Mouse (Mus musculus): Measurements from ENCODE around the gene Cdc27. TPM values are rescaled to one million over a fixed set of nuclear protein-coding genes. Genes with fewer than 3 reads are reported as not detected.
A peak's percentile ranks its signal among the peaks of the same experiment; 100 is the strongest.

Cdc27 gene
- polyA plus RNA-seq, 1 experiment from 2014 or later = 24.4 TPM

- 63% methylated on average over 13 of the region's 13 CpGs for WGBS
- H3K9ac ChIP-seq (ENCODE audit: low read depth, low read length) = no peak overlapping the region
- H3K27me3 ChIP-seq (replicated peaks; ENCODE audit: control insufficient read depth, insufficient read depth, low read length) = no peaks in the 10 kb centered on the region
- H3K4me2 ChIP-seq (ENCODE audit: low read depth, low read length) = no peak overlapping the region
- no peaks in the 10 kb centered on the region for H3K36me3 ChIP-seq (ENCODE audit: control insufficient read depth, insufficient read depth, low read length)
- 0 out of 2 replicates have a peak, but pooled peaks cover 2% of the 10 kb centered on the region for H3K4me1 ChIP-seq (ENCODE audit: control insufficient read depth, insufficient read depth, low read length)
- H3K4me3 ChIP-seq (ENCODE audit: low read length) = no peak overlapping the region
- H3K9me3 ChIP-seq (ENCODE audit: control insufficient read depth, low read length) = no peaks in the 10 kb centered on the region; the same call in 1 of the 2 replicates
- no peak for ATAC-seq
- H3K27ac ChIP-seq (ENCODE audit: low read length) = no peak overlapping the region
Measured at GRCm38 (mm10) chr11:104582630-104583364, 32.4 kb upstream of the Cdc27 start.

- ATAC-seq = no peak
- Histone ChIP-seq H3K4me2 (ENCODE audit: low read depth, low read length) (no peak overlapping the region), H3K9me3 (ENCODE audit: control insufficient read depth, low read length) (no peaks in the 10 kb centered on the region; the same call in 1 of the 2 replicates), H3K27ac (ENCODE audit: low read length) (no peak overlapping the region), H3K4me3 (ENCODE audit: low read length) (no peak overlapping the region), H3K9ac (ENCODE audit: low read depth, low read length) (no peak overlapping the region), H3K4me1 (ENCODE audit: control insufficient read depth, insufficient read depth, low read length) (0 out of 2 replicates have a peak, but pooled peaks cover 2% of the 10 kb centered on the region), H3K36me3 (ENCODE audit: control insufficient read depth, insufficient read depth, low read length) (no peaks in the 10 kb centered on the region), H3K27me3 (replicated peaks; ENCODE audit: control insufficient read depth, insufficient read depth, low read length) (no peaks in the 10 kb centered on the region)
- WGBS = 66% methylated on average over 2 of the region's 2 CpGs
Measured at GRCm38 (mm10) chr11:104582308-104582606, 31.8 kb upstream of the Cdc27 start.

- H3K9me3 ChIP-seq (ENCODE audit: control insufficient read depth, low read length) = no peaks in the 10 kb centered on the region; the same call in 1 of the 2 replicates
- 0 out of 2 replicates have a peak, but pooled peaks cover 2% of the 10 kb centered on the region for H3K4me1 ChIP-seq (ENCODE audit: control insufficient read depth, insufficient read depth, low read length)
- no peak overlapping the region for H3K9ac ChIP-seq (ENCODE audit: low read depth, low read length)
- peak overlapping the region; percentile 28 for H3K4me2 ChIP-seq (ENCODE audit: low read depth, low read length)
- H3K36me3 ChIP-seq (ENCODE audit: control insufficient read depth, insufficient read depth, low read length) = no peaks in the 10 kb centered on the region
- ATAC-seq = no peak
- H3K4me3 ChIP-seq (ENCODE audit: low read length) = peak overlapping the region; percentile 17; the same call in 1 of the 2 replicates
- peak overlapping the region; percentile 27; the same call in 1 of the 2 replicates for H3K27ac ChIP-seq (ENCODE audit: low read length)
- 46% methylated on average over 18 of the region's 18 CpGs for WGBS
- no peaks in the 10 kb centered on the region for H3K27me3 ChIP-seq (replicated peaks; ENCODE audit: control insufficient read depth, insufficient read depth, low read length)
Measured at GRCm38 (mm10) chr11:104581446-104582307, 31.3 kb upstream of the Cdc27 start.

- 89% methylated on average over 5 of the region's 5 CpGs for WGBS
- ATAC-seq = no peak
- H3K4me1 ChIP-seq (ENCODE audit: control insufficient read depth, insufficient read depth, low read length) = 0 out of 2 replicates have a peak, but pooled peaks cover 2% of the 10 kb centered on the region
Measured at GRCm38 (mm10) chr11:104580606-104581005, 30.2 kb upstream of the Cdc27 start.

GRCm38 (mm10) chr11:104580091-104580490 lies 29.7 kb upstream of the Cdc27 start:
- no peak overlapping the region for H3K4me3 ChIP-seq (ENCODE audit: low read length)
- ATAC-seq = no peak
- H3K27me3 ChIP-seq (replicated peaks; ENCODE audit: control insufficient read depth, insufficient read depth, low read length) = no peaks in the 10 kb centered on the region
- H3K27ac ChIP-seq (ENCODE audit: low read length) = no peak overlapping the region
- no peaks in the 10 kb centered on the region for H3K36me3 ChIP-seq (ENCODE audit: control insufficient read depth, insufficient read depth, low read length)
- no peak overlapping the region for H3K9ac ChIP-seq (ENCODE audit: low read depth, low read length)
- no peaks in the 10 kb centered on the region for H3K9me3 ChIP-seq (ENCODE audit: control insufficient read depth, low read length)
- WGBS = 61% methylated on average over 6 of the region's 6 CpGs
- no peak overlapping the region for H3K4me2 ChIP-seq (ENCODE audit: low read depth, low read length)
- 0 out of 2 replicates have a peak, but pooled peaks cover 2% of the 10 kb centered on the region for H3K4me1 ChIP-seq (ENCODE audit: control insufficient read depth, insufficient read depth, low read length)

More at GRCm38 (mm10) chr11:104580606-104581005, 30.2 kb upstream of the Cdc27 start:
- Histone ChIP-seq H3K36me3 (ENCODE audit: control insufficient read depth, insufficient read depth, low read length) (no peaks in the 10 kb centered on the region), H3K9me3 (ENCODE audit: control insufficient read depth, low read length) (no peaks in the 10 kb centered on the region), H3K27me3 (replicated peaks; ENCODE audit: control insufficient read depth, insufficient read depth, low read length) (no peaks in the 10 kb centered on the region), H3K9ac (ENCODE audit: low read depth, low read length) (no peak overlapping the region), H3K27ac (ENCODE audit: low read length) (no peak overlapping the region), H3K4me2 (ENCODE audit: low read depth, low read length) (no peak overlapping the region), H3K4me3 (ENCODE audit: low read length) (no peak overlapping the region)

- WGBS = 91% methylated on average over 8 of the region's 8 CpGs
- Histone ChIP-seq H3K9ac (ENCODE audit: low read depth, low read length) (no peak overlapping the region), H3K36me3 (ENCODE audit: control insufficient read depth, insufficient read depth, low read length) (no peaks in the 10 kb centered on the region), H3K27ac (ENCODE audit: low read length) (no peak overlapping the region), H3K4me3 (ENCODE audit: low read length) (no peak overlapping the region), H3K4me2 (ENCODE audit: low read depth, low read length) (no peak overlapping the region), H3K4me1 (ENCODE audit: control insufficient read depth, insufficient read depth, low read length) (0 out of 2 replicates have a peak, but pooled peaks cover 2% of the 10 kb centered on the region), H3K27me3 (replicated peaks; ENCODE audit: control insufficient read depth, insufficient read depth, low read length) (no peaks in the 10 kb centered on the region), H3K9me3 (ENCODE audit: control insufficient read depth, low read length) (no peaks in the 10 kb centered on the region)
- no peak for ATAC-seq
Measured at GRCm38 (mm10) chr11:104579575-104579974, 29.2 kb upstream of the Cdc27 start.

GRCm38 (mm10) chr11:104579084-104579483 lies 28.7 kb upstream of the Cdc27 start:
- Histone ChIP-seq H3K4me2 (ENCODE audit: low read depth, low read length) (no peak overlapping the region), H3K4me1 (ENCODE audit: control insufficient read depth, insufficient read depth, low read length) (0 out of 2 replicates have a peak, but pooled peaks cover 2% of the 10 kb centered on the region), H3K36me3 (ENCODE audit: control insufficient read depth, insufficient read depth, low read length) (no peaks in the 10 kb centered on the region), H3K9me3 (ENCODE audit: control insufficient read depth, low read length) (no peaks in the 10 kb centered on the region), H3K9ac (ENCODE audit: low read depth, low read length) (no peak overlapping the region), H3K27ac (ENCODE audit: low read length) (no peak overlapping the region), H3K27me3 (replicated peaks; ENCODE audit: control insufficient read depth, insufficient read depth, low read length) (no peaks in the 10 kb centered on the region), H3K4me3 (ENCODE audit: low read length) (no peak overlapping the region)
- 90% methylated on average over 9 of the region's 9 CpGs for WGBS
- no peak for ATAC-seq

- no peak for ATAC-seq
- WGBS = 44% methylated on average over 5 of the region's 5 CpGs
- Histone ChIP-seq H3K9ac (ENCODE audit: low read depth, low read length) (no peak overlapping the region), H3K4me2 (ENCODE audit: low read depth, low read length) (no peak overlapping the region), H3K27me3 (replicated peaks; ENCODE audit: control insufficient read depth, insufficient read depth, low read length) (no peaks in the 10 kb centered on the region), H3K9me3 (ENCODE audit: control insufficient read depth, low read length) (no peaks in the 10 kb centered on the region), H3K4me3 (ENCODE audit: low read length) (no peak overlapping the region), H3K4me1 (ENCODE audit: control insufficient read depth, insufficient read depth, low read length) (0 out of 2 replicates have a peak, but pooled peaks cover 2% of the 10 kb centered on the region), H3K27ac (ENCODE audit: low read length) (no peak overlapping the region), H3K36me3 (ENCODE audit: control insufficient read depth, insufficient read depth, low read length) (no peaks in the 10 kb centered on the region)
Measured at GRCm38 (mm10) chr11:104578074-104578473, 27.7 kb upstream of the Cdc27 start.
